Mouse (Mus musculus) liver, embryonic 14.5 days (tissue): ENCODE measurements at regions not wholly inside any gene's neighbourhood (a gene's known extent, or its start where the extent isn't known, plus 50 kb on each side); places are given as distances from the start of the nearest gene placed in this dataset.

Experiments
- ATAC-seq: fragments of 200-750 bp; cut with Nextera tagmentation; 2 replicates; pipeline ENCODE4 v1.8.0; 2017; ENCODE audit warnings: moderate number of reproducible peaks, mild to moderate bottlenecking, moderate library complexity; ENCODE audit not compliant: insufficient read depth
- DNase-seq, 3 experiments: peaks; one replicate each; pipeline ENCODE4 v3.0.0-alpha.2; 2012 to 2013; ENCODE audit warnings: low read depth in 3 of 3, low spot score in 3 of 3
- H3K27ac ChIP-seq: fragments of 300-500 bp; sonication (generic); 2 replicates; pipeline ENCODE4 v1.5.1; 2014; ENCODE audit warnings: moderate library complexity, mild to moderate bottlenecking, control low read depth, inconsistent platforms
- H3K27me3 ChIP-seq: fragments of 300-500 bp; sonication (generic); 2 replicates; pipeline ENCODE4 v1.6.1; 2014; ENCODE audit warnings: mild to moderate bottlenecking, low read length, moderate library complexity; ENCODE audit not compliant: control insufficient read depth, insufficient read depth
- H3K36me3 ChIP-seq: fragments of 300-500 bp; sonication (generic); replicated peaks from 2 replicates; pipeline ENCODE4 v1.6.1; 2014; ENCODE audit warnings: low read depth; ENCODE audit not compliant: control insufficient read depth, insufficient read depth
- H3K4me1 ChIP-seq, 2 experiments: fragments of 200-500 bp in 1 of 2; fragments of 300-500 bp in 1 of 2; sonication (generic) in 1 of 2; replicated peaks; 2 replicates each; pipeline ENCODE4 v1.6.1; 2012 to 2014; ENCODE audit warnings: antibody characterized with exemption in 1 of 2, inconsistent platforms in 1 of 2, low read length in 1 of 2; ENCODE audit not compliant: control insufficient read depth in 2 of 2, insufficient read depth in 2 of 2
- H3K4me2 ChIP-seq: fragments of 300-500 bp; sonication (generic); 2 replicates; pipeline ENCODE4 v1.6.1; 2014; ENCODE audit warnings: low read depth, mild to moderate bottlenecking, control low read depth, moderate library complexity
- H3K4me3 ChIP-seq, 2 experiments: fragments of 200-500 bp in 1 of 2; fragments of 300-500 bp in 1 of 2; sonication (generic) in 1 of 2; 2 replicates each; pipeline ENCODE4 v1.5.1; 2012 to 2014; ENCODE audit warnings: low read depth in 2 of 2, low read length in 2 of 2, mild to moderate bottlenecking in 2 of 2, control low read depth in 1 of 2, inconsistent platforms in 1 of 2, moderate library complexity in 1 of 2; ENCODE audit not compliant: insufficient read depth in 1 of 2
- H3K9ac ChIP-seq: fragments of 300-500 bp; sonication (generic); replicated peaks from 2 replicates; pipeline ENCODE4 v1.6.1; 2014; ENCODE audit warnings: mild to moderate bottlenecking, control low read depth, moderate library complexity
- H3K9me3 ChIP-seq: fragments of 300-500 bp; sonication (generic); 2 replicates; pipeline ENCODE4 v1.6.1; 2016; ENCODE audit warnings: low read length, mixed read lengths; ENCODE audit not compliant: control insufficient read depth
- CTCF ChIP-seq: IDR thresholded peaks from 2 replicates; pipeline ENCODE4 v1.5.1; 2016; ENCODE audit warnings: antibody characterized with exemption, low read depth, control low read depth
- EP300 ChIP-seq: IDR thresholded peaks from 2 replicates; pipeline ENCODE4 v1.6.1; 2016; ENCODE audit warnings: antibody characterized with exemption, low read depth
- WGBS: fragments of 180-500 bp; shearing (Covaris S2); extraction: QIAGEN DNeasy Blood & Tissue Kit; methylation state at CpG from one replicate; pipeline ENCODE4 v1.1.7; 2014; ENCODE audit not compliant: insufficient replicate concordance; 5-methylcytosine and 5-hydroxymethylcytosine counted together

DNA sequence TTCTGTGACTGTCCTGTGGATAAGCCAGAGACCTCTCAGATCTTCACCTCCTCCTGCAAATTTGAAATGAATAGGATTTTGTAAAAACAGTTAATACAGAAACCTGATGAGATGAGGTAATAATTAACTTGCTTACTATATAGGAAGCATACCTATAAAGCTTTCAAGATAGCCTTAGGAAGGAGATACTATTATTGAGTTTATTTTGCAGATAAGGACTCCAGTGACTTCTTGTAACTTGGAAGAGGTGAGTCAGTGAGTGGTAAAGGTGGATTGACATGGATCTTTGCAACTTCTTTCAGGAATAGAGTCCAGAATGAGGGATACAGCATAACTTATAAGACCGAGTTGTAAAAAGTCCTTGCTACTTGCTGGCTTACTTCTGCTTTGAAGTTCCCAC is 315.7 kb upstream of the Slco3a1 start:
- no peaks in the 10 kb centered on the region for H3K4me1 ChIP-seq
- H3K4me3 ChIP-seq: no peak overlapping the region
- no peak for ATAC-seq
- WGBS: 63% methylated on average over 1 of the region's 1 CpGs
- TF ChIP-seq CTCF (no peak), EP300 (no peak)
- no peak for DNase-seq
- no peak overlapping the region for H3K4me2 ChIP-seq
- no peaks in the 10 kb centered on the region for H3K36me3 ChIP-seq
- H3K27ac ChIP-seq: no peak overlapping the region
- no peak overlapping the region for H3K9ac ChIP-seq
- H3K27me3 ChIP-seq: no peaks in the 10 kb centered on the region
- no peaks in the 10 kb centered on the region for H3K9me3 ChIP-seq

- Histone ChIP-seq H3K4me3 (no peak overlapping the region), H3K4me2 (no peak overlapping the region), H3K27me3 (no peaks in the 10 kb centered on the region), H3K27ac (no peak overlapping the region), H3K4me1 (no peaks in the 10 kb centered on the region), H3K9ac (no peak overlapping the region), H3K9me3 (no peaks in the 10 kb centered on the region), H3K36me3 (no peaks in the 10 kb centered on the region)
- WGBS: 17% methylated on average over 3 of the region's 3 CpGs
- ATAC-seq (no peak), DNase-seq (no peak)
- TF ChIP-seq CTCF (no peak), EP300 (no peak)
Measured at GRCm38 (mm10) chr7:74862727-74863126, 308.1 kb upstream of the Slco3a1 start.

DNA sequence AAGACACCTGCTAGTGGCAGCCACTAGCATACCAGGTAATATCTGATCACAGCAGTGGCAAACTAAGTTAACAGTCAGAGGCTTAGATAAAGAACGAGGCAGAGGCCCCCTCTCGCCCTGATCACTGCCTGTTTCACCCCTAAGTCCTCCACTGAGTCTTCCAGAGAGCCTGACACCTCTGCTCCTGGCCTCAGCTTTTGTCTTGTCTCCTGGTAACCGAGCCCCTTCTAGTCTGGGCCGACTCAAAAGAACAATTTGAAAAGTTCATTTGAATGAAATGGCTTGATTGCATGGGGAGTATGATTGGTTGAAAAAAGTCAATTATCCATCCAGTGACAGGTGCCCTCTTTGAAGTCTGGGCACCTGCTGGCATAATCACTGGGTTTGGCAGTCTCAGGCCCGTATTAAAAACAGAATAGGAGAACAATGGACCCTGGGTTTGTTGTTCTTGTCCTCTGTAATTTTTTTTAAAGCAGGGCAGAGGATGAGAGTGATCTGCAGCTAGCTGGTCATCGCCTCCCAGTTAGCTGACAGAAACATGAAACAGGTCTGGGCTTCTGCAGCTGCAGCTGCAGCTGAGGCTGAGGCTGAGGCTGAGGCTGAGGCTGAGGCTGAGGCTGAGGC is 289.8 kb upstream of the Slco3a1 start:
- Histone ChIP-seq H3K9me3 (no peaks in the 10 kb centered on the region), H3K4me1 (no peaks in the 10 kb centered on the region), H3K27ac (no peak overlapping the region), H3K27me3 (no peaks in the 10 kb centered on the region), H3K9ac (no peak overlapping the region), H3K4me2 (no peak overlapping the region), H3K36me3 (no peaks in the 10 kb centered on the region), H3K4me3 (no peak overlapping the region)
- WGBS: 30% methylated on average over 6 of the region's 6 CpGs
- DNase-seq (no peak), ATAC-seq (no peak)
- TF ChIP-seq CTCF: no peak
- TF ChIP-seq EP300: no peak

DNA sequence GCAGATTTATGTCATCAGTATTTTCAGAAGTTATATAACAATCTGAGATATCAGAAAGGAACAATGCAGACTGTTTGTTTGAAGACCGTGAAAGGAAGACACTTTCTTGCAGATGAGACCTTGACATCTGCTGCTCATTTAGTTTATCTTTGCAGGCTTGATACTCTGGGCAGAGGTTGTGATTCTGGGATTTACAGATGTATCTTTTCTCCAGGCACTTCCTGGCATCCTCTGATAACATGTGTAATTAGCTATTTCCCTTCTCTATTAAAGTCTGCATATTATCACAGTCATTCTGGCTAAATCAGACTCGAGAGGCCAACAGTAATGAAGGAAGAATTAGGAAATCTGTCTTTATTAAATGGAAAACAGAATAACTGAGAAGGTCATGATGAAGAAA is 268.7 kb upstream of the Slco3a1 start:
- Histone ChIP-seq H3K4me1 (no peaks in the 10 kb centered on the region), H3K27me3 (no peaks in the 10 kb centered on the region), H3K27ac (no peak overlapping the region), H3K9ac (no peak overlapping the region), H3K36me3 (no peaks in the 10 kb centered on the region), H3K4me2 (no peak overlapping the region), H3K4me3 (no peak overlapping the region), H3K9me3 (no peaks in the 10 kb centered on the region)
- no peak for ATAC-seq
- no peak for DNase-seq
- 41% methylated on average over 2 of the region's 2 CpGs for whole genome bisulfite sequencing
- TF ChIP-seq EP300 (no peak), CTCF (no peak)

DNA sequence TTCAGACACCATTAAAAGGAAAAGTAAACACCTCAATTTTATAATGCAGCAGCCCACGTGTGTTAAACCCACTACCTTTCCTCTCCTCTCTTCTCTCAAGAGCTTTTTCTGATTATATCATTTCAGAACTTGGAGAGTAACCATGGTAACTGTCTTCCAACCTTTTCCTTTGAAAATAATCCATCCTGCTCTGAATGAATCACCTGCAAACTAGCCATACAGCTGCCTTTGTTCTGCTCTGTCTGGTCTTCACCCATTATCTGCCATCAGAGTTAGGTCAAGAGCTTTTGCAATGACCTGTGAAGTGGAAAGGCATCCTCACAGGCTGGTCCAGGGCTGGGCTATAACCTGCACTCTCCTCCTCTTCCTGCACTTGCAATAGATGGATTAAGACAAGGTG is 238.7 kb upstream of the Slco3a1 start:
- H3K36me3 ChIP-seq: no peaks in the 10 kb centered on the region
- ATAC-seq: no peak
- no peak overlapping the region for H3K27ac ChIP-seq
- no peak for DNase-seq
- H3K9ac ChIP-seq: no peak overlapping the region
- H3K4me2 ChIP-seq: no peak overlapping the region
- H3K4me1 ChIP-seq: no peaks in the 10 kb centered on the region
- no peak overlapping the region for H3K4me3 ChIP-seq
- no peak for TF ChIP-seq CTCF
- no peak for TF ChIP-seq EP300
- no peaks in the 10 kb centered on the region for H3K27me3 ChIP-seq
- no peaks in the 10 kb centered on the region for H3K9me3 ChIP-seq
- 24% methylated on average over 1 of the region's 1 CpGs for WGBS
